Mouse (Mus musculus) kidney, adult 8-10 months (tissue): Measurements from ENCODE around the gene Lamb1.
A peak's percentile ranks its signal among the peaks of the same experiment; 100 is the strongest.

Experiments used
- DNase-seq, 2 experiments: peaks; one replicate each; pipeline ENCODE4 v3.0.0; 2022

The Lamb1 gene

DNA sequence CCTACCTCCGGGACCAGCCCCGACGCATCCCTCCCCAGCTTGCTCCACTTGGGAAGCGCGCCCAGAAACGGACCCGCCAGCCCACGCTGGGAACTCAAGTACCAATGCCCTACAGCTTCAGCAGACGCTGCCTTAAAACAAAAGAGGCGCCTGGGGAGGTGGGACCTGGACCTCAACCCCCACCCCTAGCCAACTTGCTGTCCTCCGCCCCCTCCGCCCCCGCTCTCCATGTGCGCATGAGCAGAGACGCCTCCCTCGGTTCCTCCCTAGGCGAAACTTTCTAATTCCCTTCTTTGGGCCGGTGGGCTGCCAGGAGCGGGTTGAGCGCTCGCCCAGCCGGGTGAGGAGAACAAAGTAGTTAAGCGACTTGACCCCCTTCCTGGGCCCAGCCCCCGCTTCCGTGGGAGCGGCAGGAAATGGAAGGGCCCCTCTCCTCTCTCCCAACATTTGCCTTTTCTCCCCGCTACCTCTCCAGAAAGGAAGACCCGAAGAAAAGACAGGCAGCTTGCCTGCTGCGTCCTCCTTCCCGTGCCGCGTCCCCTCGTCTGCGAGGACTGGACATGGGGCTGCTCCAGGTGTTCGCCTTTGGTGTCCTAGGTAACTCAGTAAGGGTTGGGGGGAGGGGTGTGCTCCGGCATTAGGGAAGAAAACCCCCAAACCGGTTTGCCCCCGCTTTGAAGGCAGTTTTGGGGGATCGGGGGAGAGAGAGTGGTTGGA lies at the start of gene Lamb1:
Gene Lamb1, plus strand, starts transcription at position 230 of the 717 bp plus-strand sequence.
- DNase-seq, result peak; percentile 83 to 84

DNA sequence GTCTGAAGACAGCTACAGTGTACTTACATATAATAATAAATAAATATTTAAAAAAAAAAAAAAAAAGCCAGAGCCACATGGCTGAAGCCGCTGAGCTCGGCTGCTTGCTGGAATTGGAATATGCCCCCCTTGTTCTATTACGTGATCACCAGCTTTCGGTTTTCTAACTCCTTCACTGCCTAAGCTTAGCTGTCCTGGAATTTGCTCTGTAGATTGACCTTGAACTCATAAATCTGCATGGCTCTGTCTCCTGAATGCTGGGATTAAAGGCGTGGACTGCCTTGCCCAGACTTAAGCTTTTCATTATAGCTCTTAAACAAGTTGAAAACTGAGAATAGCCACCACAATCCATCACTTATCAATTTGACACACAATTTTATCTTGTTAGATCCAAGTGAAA lies 47.8 kb upstream of the Lamb1 start:
- peak in 1 of 2 experiments; percentile 24 for DNase-seq

DNA sequence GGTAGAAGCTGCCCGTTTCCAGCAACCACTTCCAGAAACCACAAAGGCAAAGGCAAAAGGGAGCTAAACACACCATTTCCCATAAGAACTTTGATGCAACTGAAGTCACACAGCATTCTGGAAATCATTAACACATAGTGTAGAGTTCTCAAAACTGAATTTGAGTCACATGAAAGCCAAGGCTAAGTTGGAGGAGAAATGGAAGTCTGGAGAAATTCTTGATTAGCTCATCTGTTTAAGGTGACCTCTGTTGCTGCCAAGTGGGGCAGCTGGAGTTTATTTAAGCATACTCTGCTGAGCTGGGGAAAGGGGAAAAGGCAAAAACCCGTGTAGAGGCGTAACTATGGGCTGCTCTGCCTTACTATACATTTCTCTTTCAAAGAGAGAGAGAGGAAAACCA lies 46.3 kb upstream of the Lamb1 start:
- peak in 1 of 2 experiments; percentile 84 for DNase-seq

DNA sequence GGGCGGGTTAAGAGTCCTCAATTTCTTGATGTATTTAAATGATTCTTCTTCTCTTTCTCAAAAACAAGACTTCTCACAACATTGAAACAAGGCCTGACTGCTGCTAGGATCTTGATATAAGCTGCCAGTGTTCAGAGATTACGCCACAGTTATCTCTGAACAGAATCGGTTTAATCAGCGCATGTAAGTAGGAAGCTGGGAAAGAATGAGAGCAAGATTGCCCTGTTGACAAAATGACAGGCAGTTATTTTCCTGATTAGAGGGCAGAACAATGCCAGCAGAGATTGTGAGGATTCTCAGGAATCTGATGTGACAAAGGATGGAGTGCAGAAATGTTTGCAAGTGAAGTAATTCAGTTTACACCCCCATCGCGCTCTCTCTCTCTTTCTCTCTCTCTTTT lies 43.5 kb upstream of the Lamb1 start:
- no peak for DNase-seq

DNA sequence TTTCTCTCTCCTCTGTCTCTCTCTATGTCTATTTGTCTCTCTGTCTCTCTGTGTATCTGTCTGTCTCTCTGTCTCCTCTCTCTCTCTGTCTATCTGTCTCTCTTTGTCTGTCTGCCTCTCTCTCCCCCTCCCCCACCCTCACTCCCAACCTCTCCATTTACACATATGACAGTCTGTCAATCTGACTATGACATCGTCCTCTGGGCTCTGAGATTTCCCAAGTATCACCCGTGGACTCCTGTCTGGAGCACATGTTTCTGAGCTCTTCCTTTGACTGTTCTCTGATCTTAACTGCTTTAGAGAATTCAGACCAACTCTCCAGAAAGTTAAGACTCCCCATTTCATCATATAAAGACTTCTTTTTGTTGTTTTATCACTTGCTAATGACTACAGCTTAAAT lies 42.8 kb upstream of the Lamb1 start:
- DNase-seq, result no peak

DNA sequence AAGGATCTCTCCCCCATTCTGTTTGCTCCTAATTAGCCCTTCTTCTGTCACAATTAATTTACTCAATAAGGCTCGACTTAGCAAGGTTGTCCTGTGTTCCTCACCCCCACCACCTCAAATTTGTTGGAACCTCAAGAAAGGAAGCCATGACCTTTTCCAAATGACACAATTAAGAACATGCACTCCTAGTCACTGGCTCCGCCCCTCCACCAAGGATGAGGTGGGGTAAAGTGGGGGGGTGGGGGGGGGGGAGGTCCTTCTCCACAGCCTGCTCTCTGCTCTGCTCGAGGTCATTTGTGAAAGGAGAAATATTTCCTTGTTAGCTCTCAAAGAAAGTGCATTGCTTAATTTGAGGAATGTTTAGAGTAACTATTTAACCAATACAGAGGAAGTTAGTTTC lies 42.3 kb upstream of the Lamb1 start:
- DNase-seq, result peak in 1 of 2 experiments; percentile 39

DNA sequence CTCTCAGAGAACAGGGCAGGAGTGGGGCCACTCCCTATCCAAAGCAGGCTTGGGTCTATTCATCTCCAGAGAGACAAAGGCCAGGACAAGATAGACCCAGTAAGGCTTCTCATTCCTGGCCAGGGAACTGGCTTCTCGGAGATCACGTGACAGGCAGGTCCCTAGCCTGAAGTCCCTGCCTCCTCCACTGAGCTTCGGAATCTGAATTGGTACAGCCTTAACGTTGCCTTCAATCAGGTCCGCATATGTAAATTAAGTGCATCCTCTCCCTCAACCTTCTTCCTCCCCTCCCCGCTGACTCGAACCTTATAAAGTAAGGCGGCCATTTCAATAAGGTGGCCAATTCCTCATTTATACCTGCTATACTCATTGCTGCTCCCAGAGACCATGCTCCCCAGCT lies 39.6 kb upstream of the Lamb1 start:
- DNase-seq, result no peak

DNA sequence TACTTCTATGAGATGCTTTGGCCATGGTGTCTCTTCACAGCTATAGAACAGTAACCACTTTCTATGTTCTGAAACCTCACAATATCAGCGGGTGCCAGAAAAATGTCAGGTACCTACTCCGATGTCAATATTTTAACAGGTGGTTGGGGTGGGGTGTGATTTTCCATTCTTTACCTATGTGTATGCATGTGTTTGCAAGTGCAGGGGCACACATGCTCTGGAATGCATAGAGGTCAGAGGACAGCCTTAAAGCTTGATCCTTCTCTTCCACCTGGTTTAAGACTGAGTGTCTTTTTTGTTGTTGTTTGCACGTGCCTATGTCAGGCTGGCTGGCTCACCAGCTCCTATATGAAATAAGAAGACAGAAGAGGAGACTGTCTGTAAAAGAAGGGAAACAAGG lies 37.9 kb upstream of the Lamb1 start:
- DNase-seq, result no peak

DNA sequence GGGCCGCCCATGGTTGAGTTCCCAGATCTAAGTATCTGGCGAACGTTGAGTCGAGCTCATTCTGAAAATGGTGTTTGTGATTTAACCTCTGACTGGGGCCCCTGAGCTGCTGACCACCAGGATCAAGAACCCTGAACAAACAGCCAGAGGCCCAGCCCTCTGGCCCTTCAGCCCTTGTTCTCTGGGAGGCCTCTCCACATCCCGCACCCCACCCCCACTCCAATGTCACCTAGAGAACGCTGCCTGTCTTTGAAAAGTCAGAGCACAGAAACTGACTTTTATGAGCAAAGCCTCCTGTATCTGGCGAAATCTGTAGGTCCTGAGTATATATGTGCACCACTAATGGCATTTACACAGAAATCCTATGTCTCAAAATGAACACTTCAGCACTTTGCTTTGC lies 36.2 kb upstream of the Lamb1 start:
- DNase-seq, result no peak

DNA sequence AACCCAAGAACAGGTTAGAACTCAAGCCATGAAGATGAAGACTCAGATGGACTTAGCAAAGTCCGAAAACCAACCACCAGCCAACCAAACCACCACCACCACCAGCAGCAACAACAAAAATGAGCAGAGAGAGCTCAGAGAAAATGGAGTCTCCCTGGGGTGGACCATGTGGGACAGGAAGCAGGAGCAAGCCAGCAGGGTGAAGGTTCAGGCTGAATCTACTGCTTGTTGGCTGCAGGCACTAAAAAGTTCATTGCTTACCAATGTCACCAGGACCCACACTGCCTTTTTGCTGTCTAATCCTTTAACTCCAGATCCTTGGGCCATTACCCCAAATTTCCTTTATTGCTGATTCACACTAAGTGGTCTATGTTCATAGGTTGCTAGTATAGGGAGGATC lies 32.4 kb upstream of the Lamb1 start:
- no peak for DNase-seq

DNA sequence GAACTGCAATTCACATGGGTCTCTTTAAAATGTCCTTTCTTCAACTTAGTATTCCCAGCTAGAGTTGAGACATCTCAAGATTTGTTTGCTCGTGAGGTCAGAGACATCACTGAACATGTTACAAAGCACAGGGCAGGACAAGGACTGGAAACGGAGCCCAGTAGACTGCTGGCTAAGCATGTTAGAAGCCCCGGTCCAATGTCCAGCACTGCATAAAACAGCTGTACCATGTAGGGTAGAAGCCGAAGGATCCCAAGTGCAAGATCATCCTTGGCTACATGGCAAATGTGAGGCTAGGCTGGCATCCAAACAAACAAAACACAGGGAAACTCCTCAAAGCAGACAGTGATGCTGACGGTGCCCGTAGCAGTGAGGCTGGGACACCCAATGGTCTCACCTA lies 30.0 kb upstream of the Lamb1 start:
- DNase-seq, result peak; percentile 35 to 39

DNA sequence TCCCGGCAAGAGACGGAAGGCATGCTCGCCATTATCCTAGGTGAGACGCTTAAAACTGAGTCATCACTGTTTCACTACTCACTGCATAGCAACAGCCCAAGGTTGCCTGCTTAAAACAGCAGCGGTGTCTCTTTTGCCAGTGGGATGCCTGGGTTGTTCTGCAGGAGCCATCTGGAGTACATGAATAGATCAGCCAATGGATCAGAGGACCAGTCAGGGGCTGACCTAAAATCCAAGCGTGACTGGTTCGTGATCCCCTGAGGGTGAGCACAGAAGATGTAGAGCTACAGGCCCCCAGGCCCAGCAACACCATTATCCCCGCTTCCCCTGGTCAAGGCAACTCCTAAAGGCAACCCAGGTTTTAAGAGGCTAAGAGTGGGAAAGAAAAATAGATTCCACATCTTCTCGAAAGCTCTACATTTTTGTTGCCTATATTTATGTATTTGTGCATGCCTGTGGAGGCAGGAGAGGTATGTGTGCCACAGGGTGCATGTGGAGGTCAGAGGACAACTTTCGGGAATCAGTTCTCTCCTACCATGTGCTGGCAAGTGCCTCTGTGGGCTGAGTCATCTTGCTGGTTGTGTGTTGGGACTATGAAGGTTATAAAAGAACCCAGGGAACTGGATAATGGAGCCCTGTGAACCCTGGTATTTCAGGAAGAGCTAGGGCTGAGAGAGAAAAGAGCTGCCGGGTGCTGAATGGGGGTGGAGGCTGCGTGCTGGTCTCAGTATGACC lies 28.0 kb upstream of the Lamb1 start:
- no peak for DNase-seq

DNA sequence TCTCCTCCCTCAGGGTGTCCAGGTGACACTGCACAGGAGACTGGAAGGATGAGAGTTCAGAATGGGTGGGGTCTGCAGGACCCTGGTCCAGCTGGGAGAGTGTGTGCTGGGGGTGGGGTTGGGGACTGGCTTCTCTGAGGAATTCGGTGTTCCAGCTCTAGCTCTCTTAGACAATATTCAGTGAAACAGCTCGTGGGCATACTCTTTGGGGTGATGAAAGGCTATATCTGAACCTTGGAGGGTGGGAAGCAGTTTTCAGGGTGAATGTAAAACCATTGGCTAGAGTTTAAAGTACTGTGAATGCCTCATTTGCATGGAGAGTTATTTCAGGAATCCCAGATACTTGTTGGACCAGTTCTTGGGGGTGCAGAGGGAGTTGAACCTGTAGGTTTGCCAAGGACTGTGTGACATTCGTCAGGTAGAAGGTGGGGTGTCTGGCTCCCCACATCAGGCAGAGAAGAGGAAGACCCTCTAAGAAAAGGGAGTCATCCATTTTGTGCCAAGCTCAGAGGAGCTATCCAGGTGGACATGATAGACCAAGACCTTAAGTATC lies 25.9 kb upstream of the Lamb1 start:
- peak in 1 of 2 experiments; percentile 64 for DNase-seq

DNA sequence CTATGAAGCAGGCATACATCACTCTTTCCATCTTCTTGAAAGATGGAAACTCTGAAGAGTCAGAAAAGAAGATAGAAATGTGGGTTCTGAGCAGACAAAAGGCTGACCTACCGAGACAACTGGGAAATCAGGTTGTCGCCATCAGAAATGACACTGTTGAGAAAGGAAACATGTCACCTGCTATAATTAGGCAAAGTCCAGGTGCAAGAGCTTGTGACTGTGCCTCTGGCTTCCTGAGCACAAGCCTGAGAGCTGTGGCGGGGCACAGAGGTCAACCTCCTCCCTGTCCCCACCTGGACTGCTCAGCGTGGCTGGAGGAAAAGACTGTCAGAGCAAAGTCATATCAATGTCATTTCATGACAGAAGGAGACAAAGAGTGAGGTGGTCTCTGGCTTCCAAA lies 25.2 kb upstream of the Lamb1 start:
- DNase-seq, result no peak

DNA sequence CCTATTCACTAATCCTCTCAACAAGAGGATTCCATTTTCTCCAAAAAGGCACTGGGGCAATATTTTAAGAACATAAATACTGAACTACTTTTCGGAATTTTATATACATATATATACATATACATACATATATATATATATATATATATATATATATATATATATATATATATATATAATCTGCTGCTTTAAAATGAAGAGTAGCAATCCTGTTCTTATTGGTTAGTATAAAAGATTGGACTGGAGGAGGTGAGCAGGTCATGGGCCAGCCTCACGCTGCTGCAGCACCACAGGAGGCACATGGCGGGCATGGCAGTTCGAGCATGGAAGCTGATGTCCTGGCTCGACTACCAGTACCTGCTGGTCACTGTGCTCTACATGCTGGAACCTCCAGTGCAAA lies 24.6 kb upstream of the Lamb1 start, which contains the start of gene Gm6993:
Gene Gm6993, plus strand, starts transcription at position 301 of the 400 bp plus-strand sequence.
- no peak for DNase-seq

DNA sequence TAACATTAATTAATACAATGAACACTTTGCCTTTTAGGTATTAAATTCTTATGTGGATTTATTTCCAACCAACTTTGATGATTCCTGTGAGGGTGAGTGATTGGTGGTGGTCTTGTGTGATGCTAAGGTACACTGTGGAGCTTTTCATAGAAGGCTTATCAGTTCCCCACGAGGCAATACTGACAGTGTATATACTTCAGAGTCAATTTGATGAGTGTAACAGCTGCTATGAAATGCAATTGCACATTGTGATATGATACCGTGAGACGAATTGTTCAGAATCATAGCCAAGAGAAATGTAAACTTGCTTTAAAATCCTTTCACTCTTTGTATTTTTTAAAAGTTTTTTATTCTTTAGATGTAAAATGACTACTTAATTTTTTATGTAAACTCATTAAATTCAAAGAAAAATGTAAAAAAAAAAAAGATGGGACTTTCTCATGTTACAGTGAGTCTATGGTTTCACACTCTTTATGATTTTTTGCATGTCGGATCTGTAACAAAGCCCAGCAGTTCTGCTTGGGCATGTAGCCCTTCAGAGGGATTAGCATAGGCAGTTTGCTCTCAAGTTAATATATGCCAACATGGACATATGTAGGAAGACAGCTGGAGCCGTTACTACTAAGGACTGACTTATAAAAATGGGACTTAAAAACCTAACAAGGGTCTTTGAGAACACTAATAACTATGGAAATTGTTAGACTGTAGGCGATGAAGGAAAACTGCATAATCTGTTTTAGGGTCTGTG lies 23.3 kb upstream of the Lamb1 start:
- no peak for DNase-seq

DNA sequence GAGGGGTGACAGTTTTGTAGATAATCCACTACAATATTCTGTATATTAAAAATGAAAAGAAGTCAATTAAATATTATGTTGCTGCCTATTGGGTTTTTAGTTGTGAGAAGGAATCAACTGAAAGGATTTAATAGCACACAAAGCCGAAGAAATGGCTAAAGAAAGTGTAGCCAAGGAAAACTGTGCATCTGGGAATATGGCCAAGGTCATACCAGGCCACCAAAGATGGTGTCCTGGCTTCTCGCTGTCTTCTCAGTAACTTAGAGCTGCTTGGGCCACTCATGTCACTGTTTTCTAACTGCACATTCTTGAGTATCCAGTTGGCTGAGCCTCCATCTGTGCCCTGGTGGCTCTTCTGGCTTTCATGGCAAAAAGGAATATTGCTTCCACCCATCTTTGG lies 21.0 kb upstream of the Lamb1 start:
- no peak for DNase-seq

DNA sequence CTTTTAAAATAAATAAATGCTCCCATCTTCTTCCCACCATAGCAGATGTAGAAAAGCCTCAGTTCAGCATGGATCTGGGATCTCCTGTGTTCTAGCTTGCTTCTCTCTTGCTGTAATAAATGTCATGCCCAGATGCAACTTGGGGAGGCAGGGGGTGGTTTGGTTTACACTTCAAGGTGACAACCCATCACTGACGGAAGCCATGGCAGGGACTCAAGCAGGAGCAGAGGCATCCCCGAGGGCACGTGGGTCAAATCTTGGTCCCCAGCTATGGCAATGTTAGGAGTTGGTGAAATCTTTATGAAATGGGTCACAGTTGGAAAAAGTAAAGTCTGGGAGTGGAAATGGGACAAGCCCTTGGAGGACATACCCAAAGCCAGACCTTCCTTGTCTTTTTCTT lies 20.3 kb upstream of the Lamb1 start:
- no peak for DNase-seq

DNA sequence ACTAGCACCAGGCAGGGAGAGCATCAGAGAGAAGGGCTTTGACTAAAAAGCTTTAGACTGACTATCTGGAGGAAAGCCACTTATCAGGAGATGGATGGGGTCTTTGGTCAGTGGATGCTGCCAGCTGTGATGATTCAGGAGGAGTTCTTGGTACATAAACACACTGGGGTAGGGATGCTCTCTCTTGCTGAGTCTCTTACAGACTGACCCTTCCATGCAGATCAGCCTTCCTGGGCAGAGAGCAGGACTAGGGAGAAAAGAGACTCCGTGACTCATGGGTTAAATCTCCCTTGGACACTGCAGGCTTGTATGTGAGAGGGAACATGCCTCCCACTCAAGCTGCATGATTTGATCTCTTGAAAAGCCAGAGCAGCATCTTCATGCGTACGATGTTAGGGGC lies 18.9 kb upstream of the Lamb1 start:
- DNase-seq, result no peak

DNA sequence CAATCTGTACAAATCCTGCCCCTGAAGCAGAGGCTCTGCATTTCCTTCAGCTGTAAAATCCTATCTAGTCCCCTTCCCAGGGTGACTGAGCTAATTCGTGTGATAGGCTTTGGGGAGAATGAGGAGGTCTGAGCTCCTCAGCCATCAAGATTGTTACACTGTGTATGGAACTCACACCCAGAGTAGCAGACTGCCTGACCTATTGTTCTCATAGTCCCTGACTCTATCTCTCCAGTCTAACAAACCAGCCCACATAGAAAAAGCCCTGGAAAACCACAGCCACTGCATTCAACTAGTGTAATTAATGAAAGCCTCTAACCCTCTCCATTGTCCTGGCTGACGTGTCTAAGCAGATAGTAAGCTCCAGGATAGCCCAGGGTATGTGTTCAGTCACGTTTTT lies 18.4 kb upstream of the Lamb1 start:
- no peak for DNase-seq

DNA sequence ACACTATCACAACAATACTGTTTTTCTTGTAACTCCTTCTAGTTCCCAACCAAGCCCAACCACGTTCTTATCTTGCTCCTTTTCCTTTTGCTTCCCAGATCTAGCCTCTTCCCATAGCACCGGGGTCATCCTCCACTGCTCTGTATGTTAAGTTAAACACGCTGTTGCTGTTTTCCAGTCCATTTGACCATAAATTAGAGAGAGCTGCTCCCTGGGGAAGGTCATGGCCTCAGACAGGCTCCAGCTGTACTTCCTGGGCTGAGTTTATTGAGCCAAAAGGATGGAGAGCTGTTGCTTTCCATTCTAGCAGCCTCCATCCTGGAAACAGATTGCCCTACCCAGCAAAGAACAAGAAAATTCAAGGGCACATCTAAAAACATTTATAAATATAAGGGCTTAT lies 16.9 kb upstream of the Lamb1 start:
- no peak for DNase-seq

DNA sequence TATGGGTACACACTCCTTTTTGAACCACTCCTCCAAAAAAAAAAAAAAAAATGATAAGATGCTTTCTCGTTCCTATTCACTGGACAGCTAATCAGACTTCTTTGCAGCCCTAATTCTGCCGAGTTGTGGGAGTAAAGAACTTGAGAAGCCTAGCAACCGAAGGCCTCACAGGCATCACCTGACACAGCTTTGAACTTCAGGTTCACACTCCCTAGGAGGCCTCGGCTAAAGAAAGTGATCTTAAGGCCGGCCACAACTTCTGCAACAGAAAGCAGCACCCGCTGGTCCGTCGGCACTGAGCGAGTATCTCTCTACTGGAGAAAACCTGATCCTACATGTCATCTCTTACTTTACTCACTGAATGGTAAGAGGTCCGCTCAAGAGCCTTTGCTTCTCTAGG lies 16.4 kb upstream of the Lamb1 start:
- no peak for DNase-seq

DNA sequence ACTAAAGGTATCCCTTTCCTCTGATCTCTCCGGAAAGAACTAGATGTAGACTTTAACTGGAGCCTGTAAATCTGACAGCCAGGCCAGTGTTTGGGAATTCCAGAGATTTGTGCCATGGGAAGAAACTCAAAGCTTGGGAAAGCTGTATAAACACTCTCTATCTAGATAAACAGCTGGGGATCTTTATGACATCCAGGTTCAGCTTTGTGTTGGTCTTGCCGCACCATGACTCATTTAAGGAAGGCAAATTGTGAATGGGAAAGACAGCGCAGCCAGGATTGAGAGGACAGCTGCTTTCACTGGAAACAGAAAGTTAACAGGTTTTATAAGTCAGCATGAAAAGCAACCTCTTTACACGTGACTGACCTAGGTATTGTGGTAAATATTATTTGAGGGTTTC lies 12.8 kb upstream of the Lamb1 start:
- no peak for DNase-seq

DNA sequence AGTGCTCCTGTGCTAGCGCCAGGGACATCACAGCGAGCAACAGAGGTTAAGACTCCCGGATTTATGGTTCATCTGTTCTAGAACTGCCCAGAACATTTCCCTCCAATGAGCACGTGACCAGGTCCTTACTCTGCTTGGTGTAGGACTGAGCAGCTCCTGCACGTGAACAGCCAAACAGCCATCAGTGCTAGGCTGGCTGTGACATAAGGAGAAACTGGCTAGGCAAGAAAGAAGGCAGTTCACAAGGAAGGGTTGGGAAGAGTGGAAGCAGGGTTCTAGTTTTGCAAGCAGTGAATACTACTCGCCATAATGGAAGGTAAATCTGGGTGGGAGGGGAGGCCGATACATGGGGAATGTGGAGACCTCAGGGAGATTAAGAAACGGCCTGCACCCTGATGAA lies 10.1 kb upstream of the Lamb1 start:
- no peak for DNase-seq
